Comparison of ENCODE assay signal across 9 mouse cellular contexts in the genomic region with DNA sequence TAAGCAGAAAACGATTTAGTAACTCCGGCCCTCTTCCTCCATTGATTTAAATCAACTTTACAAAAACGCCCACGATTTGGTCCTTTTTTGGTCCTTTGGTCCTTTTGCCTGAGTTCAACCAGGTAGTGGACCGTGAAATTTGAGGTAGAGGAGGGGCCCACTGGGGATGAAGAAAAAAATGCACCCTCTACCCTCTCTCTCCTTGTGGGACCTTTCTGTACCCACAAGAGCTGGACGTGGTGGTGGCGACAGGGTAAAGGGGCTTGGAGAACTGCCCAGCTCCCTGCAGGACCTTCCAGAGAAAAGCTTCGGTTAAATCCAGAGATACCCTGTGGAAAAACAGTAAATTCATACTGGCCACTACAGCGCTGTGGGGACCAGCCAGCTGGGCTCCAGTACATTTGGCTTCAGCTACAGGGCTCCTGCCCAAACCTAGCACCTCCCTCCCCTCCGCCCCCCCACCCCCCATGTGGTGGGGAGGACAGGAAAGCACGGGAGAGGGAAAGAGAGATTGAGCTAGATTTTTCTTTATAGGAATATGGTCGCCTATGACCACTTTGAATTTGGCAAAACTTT. TPM values are rescaled to one million over a fixed set of nuclear protein-coding genes. Genes with fewer than 3 reads are reported as not detected.
DNase-seq lines count a peak whose midpoint lies in the region; ATAC-seq and TF ChIP-seq lines count a peak whose summit lies in the region.
"Had no signal": no experiment of that assay in that cellular context is flagged by ENCODE, and none has a peak within 500 bp of the region (broad histone marks: within the 10 kb centered on the region; RNA-seq: fewer than 3 reads in every experiment).

No protein-coding gene starts in this region.

- no peaks in the 10 kb centered on the region for H3K36me3 ChIP-seq in forebrain, embryonic 15.5 days
- no peaks in the 10 kb centered on the region for H3K36me3 ChIP-seq in midbrain, postnatal 0 days (ENCODE audit: insufficient read depth, low read length)

- no peak overlapping the region for H3K27ac ChIP-seq in forebrain, embryonic 15.5 days (replicated peaks)
- no peak overlapping the region for H3K27ac ChIP-seq in midbrain, postnatal 0 days (ENCODE audit: low read depth, low read length)
- H3K27ac ChIP-seq: macrophage had no signal

- 27% methylated on average over 12 of the region's 12 CpGs for WGBS in forebrain, embryonic 15.5 days
- WGBS in midbrain, postnatal 0 days = 28% methylated on average over 12 of the region's 12 CpGs

- H3K4me3 ChIP-seq in forebrain, embryonic 15.5 days = peak overlapping the region; percentile 55
- peak overlapping the region; percentile 42; the same call in 1 of the 2 replicates for H3K4me3 ChIP-seq in midbrain, postnatal 0 days (ENCODE audit: low read depth, low read length)
- H3K4me3 ChIP-seq: erythroblast, embryonic 14.5 days had no signal

- no peak for ATAC-seq in forebrain, embryonic 15.5 days (replicated peaks)
- no peak for ATAC-seq in midbrain, postnatal 0 days (ENCODE audit: low FRiP score)

- no peak overlapping the region for H3K9ac ChIP-seq in forebrain, embryonic 15.5 days (replicated peaks)
- no peak overlapping the region for H3K9ac ChIP-seq in midbrain, postnatal 0 days (replicated peaks; ENCODE audit: low read length, poor library complexity, severe bottlenecking)

- H3K4me1 ChIP-seq in forebrain, embryonic 15.5 days = peaks cover 20% of the 10 kb centered on the region
- peaks cover 3% of the 10 kb centered on the region; the same call in 1 of the 2 replicates for H3K4me1 ChIP-seq in midbrain, postnatal 0 days (ENCODE audit: insufficient read depth, low read length)

- H3K9me3 ChIP-seq in forebrain, embryonic 15.5 days = no peaks in the 10 kb centered on the region
- no peaks in the 10 kb centered on the region for H3K9me3 ChIP-seq in midbrain, postnatal 0 days (ENCODE audit: low read length)

- peak overlapping the region; percentile 79 for H3K4me2 ChIP-seq in forebrain, embryonic 15.5 days (replicated peaks)
- H3K4me2 ChIP-seq in midbrain, postnatal 0 days (ENCODE audit: low read depth, low read length, poor library complexity, severe bottlenecking) = peak overlapping the region; percentile 61; the same call in 1 of the 2 replicates

- intact Hi-C loops in left cerebral cortex, postnatal 4 days (cut with DNase I) = no loop called here
- intact Hi-C loops in left cerebral cortex, postnatal 14 days (cut with DNase I) = no loop called here
- intact Hi-C loops in heart, postnatal 14 days (cut with DNase I) = loop anchor here (2.0 kb wide), 1 partner anchor 27 kb away; no protein-coding TSS in a partner anchor

- no peak for TF ChIP-seq CTCF in midbrain, postnatal 0 days (IDR thresholded peaks at IDR 0.05)

- H3K27me3 ChIP-seq in forebrain, embryonic 15.5 days = peaks cover 61% of the 10 kb centered on the region
- H3K27me3 ChIP-seq in midbrain, postnatal 0 days (ENCODE audit: insufficient read depth, low read length) = peaks cover 55% of the 10 kb centered on the region

- DNase-seq in left cerebral cortex, postnatal 4 days = peak; percentile 48
- no peak for DNase-seq in left cerebral cortex, postnatal 14 days (ENCODE audit: low spot score in 2 of 2)
- DNase-seq in heart, postnatal 14 days = peak; percentile 40 to 62
- peak; percentile 35 for DNase-seq in midbrain, postnatal 0 days (ENCODE audit: low spot score)
- no peak for DNase-seq in spleen, postnatal 36 days (ENCODE audit: low spot score in 2 of 2)
- DNase-seq in layer of hippocampus, postnatal 25 days (ENCODE audit: extremely low spot score in 1 of 2, low spot score in 1 of 2) = no peak

RNA-seq across cellular contexts. Expression of a gene that starts 1.4 kb away (rescaled TPM):
- total RNA-seq in left cerebral cortex, postnatal 4 days (2021) = 10 to 100 TPM; 45.2 to 48.8 TPM
- total RNA-seq in left cerebral cortex, postnatal 14 days (2021) = 100 to 1,000 TPM; 222 to 262 TPM
- 23.6 and 23.8 TPM in 2 replicates for polyA plus RNA-seq in forebrain, embryonic 15.5 days (2015; fragmentation: Nextera tagmentation; extraction: Ambion mirVana)
- 100 to 1,000 TPM; 151 to 162 TPM for total RNA-seq in heart, postnatal 14 days (2021)
- 23.5 and 31.8 TPM in 2 replicates for total RNA-seq in midbrain, postnatal 0 days (2014; rRNA removed)
- 32.9 and 33.3 TPM in 2 replicates for polyA plus RNA-seq in midbrain, postnatal 0 days (2015; fragmentation: Nextera tagmentation; extraction: Ambion mirVana)
- 100 to 1,000 TPM; 214 to 291 TPM for total RNA-seq in layer of hippocampus, postnatal 25 days (2021)
- polyA plus RNA-seq: erythroblast, embryonic 14.5 days had no signal

Comparison
In these comparisons a context has a peak if more than half of its experiments do, and no peak if none do; other contexts are left out.
1. DNase-seq: peak in left cerebral cortex, postnatal 4 days (single experiment), heart, postnatal 14 days (2 of 2) and midbrain, postnatal 0 days (single experiment); none in left cerebral cortex, postnatal 14 days (0 of 2), spleen, postnatal 36 days (0 of 2) and layer of hippocampus, postnatal 25 days (0 of 2).